Mouse (Mus musculus): ENCODE data around the gene Nr4a1.
A peak's percentile ranks its signal among the peaks of the same experiment; 100 is the strongest.

Gene Nr4a1

DNA sequence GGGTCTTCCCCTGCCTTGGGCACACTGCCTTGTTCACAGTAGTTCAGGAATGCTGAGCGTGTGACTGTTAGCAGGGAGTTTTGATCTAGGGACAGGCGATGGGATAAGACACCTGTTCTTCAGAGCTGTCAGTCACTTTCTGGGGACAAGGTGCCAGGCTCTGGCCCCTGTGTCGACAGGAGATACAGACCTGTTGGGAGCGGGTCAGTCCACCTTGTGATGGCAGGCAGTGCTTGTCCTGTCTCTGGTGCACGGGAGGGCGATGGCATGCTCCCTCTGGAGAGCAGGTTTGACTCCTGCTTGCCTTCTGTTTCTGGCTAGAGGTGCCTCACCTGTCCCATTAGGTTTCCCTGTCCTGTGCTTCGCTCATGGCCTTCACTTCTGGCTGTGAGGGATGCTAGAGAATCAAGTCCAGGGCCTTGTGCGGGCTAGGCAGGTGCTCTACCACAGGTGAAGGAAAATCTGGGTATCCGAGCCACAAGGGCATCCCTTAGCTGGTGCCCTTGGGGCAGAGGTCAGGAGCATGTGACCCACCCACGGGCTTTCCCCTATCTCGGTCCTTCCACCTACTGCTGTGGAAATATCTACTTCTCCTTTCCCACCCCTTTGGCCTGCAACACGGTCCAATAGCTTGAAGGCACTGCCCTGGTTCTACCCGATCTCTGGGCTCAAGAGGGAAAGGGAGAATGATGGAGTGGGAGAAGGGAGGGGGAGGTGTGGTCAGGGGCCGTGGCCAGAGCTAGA lies 2.6 kb downstream of the Nr4a1 start:
- peak in 1 of 2 experiments; percentile 53 for DNase-seq (ENCODE audit: low spot score in 2 of 2)

DNA sequence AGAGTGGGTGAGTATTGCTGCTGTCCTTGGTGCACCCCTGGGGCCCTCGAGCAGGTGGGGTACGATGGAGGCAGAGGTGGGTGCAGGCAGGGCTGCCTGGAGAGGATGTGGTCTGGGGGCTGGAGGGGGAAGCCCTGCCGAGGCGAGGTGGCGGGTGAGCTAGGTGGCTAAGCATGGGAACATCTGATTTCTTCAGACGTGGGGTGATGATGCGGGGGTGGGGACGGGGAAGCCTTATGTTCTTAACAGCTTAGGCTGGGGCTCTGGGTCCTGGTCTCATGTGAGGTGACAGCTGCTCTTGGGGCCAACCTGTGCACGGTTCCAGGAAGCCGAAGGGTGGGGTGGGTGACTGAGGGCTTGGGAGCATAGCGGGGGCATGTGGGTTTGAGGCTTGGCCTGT lies 4.4 kb downstream of the Nr4a1 start:
- DNase-seq (ENCODE audit: low spot score in 2 of 2) = peak; percentile 85 to 88

DNA sequence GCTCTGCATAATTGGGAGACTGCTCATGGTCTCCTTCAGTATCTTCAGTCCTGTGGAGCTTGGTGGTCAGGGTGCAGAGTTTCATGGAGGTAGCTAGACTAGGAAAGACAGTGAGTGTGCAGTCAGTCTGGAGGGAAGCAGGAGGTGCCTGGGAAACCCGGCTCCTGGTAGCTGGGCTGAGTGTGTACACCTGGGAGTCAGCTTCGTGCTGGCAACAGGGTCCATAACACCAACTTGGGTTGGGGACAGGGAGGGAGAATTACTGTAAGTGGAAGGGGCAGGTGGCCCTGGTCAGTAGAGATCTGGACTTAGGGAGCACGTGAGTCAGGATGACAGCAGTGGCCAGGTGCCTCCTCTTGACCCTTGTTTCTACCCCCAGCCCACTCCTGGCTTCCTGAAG lies 5.9 kb downstream of the Nr4a1 start:
- no peak for DNase-seq (ENCODE audit: low spot score in 2 of 2)

DNA sequence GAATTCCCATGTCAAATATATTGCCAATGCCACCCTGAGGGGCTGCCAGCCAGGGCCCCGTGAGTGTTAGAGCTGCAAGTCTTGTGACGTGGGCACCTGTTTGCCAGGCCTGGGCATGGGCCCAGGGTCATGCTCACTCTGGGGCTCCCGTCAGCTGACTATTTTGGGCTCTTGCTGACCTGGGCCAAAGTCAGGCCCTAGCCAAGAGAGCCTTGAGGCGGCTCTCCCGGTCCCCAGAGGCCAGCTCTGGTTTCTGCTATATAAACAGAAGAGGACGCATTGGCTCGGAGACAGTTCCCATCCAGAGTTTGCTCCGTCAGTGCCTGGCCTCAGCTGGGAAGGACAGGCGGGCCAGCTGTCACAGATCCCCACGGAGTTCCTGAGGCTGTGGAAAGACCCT lies 6.3 kb downstream of the Nr4a1 start:
- no peak for DNase-seq (ENCODE audit: low spot score in 2 of 2)

DNA sequence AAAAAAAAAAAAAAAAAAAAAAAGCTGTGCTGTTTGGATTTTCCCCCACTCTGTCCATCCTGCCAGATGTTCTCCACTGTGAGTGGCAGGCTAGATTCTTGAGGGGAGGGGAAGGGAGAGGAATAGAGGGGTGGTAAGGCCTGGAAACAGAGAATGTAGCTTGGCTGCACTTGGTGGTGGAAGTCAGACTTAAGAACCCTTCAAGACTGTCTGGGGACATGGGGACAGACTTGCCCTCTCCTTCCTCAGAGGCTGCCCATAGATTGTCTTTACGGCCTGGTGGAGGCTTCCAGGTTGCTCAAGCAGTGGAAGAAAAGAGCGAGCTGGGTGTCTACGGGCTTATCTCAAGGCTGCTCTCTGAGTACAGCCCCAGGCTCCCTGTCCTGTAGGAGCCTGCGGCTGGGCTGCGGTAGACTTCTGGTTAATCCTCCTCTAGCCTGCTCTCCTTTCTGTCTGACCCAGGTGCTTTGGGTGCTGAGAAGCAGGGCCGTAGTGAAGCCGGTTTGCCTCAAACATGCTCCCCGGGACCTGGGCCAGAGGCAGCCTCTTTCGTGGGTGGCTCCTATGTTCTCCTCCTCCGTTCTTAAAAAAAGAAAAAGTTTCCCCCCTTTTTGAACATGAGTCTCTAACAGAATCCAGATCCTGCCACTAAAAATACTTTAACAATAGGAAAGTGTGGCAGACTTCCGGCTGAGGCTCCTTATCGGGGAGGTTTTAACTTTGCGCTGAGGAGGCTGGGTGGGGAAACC lies 7.0 kb downstream of the Nr4a1 start:
- DNase-seq (ENCODE audit: low spot score in 2 of 2) = no peak

DNA sequence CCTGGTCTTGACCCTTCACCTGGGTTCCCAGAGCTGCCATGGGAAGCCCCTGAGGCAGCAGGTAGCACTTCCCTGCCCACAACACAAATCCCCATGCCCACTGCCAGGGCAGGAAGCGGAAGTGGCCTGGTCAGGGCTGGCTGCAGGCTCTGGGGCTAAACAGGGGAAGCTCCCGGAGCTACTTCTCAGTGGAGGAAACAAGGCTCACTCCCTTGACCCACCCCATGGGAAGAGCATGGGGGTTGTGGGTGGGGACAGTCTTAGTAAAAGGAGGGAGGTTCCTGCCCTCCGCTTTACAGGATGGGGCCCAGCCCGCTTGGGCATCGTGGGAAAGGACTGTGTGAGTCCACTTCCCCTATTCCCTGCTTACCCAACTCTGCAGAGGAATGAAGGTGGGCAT lies 8.4 kb downstream of the Nr4a1 start:
- DNase-seq (ENCODE audit: low spot score in 2 of 2) = peak in 1 of 2 experiments; percentile 32

DNA sequence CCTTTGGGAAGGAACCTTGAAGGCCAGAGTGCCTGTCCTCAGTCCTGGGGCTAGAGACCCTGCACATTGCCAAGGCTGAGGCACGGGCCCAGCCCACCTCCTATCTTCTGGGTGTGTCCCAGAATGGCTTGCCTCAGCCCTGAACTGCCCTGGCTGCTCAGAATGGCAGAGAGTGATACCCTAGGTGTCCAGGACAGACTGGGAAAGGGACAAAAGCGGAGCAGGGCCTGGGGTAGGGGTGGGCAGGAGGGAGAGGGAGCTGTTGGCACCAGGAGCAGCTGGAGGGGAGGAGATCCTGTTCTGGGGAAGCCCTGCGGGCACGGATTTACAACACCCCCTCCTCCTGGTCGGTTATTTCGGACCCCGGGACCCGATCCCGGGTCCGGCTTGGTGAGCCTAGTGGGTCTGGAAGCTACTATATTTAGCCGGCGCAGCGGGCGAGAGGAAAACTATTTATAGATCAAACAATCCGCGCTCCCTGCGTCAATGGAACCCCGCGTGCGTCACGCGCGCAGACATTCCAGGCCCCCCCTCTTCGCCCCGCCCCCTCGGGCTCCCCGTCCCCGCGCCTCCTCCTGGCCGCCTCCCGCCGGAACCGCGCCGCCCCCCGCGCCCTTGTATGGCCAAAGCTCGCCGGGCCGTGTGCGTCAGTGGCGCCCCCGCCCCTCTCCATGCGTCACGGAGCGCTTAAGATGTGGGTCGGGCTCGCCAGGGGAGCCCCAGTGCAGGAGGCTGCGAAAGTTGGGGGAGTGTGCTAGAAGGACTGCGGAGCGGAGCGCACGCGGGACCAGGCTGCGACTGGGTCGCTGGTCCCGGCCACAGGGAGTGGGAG lies 12.3 kb downstream of the Nr4a1 start:
- peak; percentile 96 to 97 for DNase-seq (ENCODE audit: low spot score in 2 of 2)

DNA sequence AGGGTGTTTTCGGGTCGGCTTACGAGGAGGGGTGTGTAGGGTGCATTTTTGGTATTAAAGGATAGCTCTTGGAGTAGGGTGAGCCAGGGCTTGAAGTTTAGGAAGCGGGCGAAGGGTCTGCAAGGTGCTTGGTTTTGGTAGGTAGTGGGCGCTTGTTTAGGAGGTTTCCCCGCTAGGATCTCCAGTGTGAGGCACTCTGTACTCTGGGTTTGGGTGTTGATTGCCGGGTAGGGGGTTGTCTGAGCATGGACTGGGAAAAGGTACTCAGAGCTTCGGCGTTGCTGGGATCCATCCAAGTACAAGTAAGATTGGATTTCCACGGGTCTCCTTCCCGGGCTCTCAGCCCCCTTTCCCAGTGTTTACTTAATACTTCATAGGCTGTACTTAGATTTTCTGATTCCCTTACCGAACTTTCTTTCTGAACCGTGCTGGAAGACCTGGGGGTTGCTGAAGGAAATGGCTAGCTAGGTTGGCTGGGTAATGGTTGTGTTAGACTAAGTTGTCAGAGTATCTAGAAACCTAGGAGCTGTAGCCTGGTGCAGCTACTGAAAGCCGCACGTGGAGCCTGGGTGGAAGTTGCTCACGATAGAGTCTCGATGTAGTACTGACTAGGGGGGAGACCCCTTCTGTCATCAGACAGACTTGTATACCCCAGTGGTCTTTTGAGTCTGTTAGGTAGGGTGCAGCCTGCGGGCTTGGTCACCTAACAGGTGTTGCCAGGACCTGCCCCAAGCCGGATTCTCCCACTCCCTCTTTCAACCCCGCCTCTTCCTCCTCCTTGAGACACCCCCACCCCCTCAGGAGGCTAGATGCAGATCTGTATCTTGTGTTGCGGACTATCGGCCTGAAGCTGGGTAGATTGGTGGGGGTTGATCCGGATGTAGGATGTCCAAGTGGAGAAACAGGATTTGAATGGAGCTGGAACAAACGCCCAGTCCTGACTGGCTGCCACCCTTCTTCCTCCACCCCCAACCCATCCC lies 13.3 kb downstream of the Nr4a1 start:
- DNase-seq (ENCODE audit: low spot score in 2 of 2) = no peak

DNA sequence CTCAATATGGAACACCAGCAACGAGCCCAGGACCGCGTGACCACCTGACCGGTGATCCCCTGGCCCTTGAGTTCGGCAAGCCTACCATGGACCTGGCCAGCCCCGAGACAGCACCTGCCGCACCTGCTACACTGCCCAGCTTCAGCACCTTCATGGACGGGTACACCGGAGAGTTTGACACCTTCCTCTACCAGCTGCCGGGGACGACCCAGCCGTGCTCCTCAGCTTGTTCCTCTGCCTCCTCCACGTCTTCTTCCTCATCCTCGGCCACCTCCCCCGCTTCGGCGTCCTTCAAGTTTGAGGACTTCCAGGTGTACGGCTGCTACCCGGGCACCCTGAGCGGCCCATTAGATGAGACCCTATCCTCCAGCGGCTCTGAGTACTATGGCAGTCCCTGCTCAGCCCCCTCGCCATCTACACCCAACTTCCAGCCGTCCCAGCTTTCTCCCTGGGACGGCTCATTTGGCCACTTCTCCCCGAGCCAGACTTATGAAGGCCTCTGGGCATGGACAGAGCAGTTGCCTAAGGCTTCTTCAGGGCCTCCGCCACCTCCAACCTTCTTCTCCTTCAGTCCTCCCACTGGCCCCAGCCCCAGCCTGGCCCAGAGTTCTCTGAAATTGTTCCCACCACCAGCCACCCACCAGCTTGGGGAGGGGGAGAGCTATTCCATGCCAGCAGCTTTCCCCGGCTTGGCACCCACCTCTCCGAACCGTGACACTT lies 16.2 kb downstream of the Nr4a1 start:
- no peak for DNase-seq (ENCODE audit: low spot score in 2 of 2)

DNA sequence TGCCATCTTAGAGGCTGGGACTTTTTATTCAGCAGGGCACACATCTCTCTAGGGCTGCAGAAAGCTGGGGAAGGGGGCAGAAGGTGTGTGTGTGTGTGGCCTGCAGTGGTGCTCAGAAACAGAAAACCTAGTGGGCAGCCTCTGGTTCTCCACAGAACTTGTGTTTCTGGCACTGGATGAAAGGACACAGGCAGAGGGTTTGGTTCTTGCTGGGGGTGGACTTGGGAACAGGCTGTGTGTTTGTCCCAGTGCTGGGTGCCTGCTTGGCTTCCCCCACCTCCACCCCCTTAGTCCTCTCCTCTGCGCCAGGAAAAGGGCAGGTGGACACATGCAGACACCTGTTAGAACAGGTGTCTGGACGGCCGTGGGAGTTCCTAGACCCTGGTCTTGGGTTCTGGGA lies 17.0 kb downstream of the Nr4a1 start:
- no peak for DNase-seq (ENCODE audit: low spot score in 2 of 2)

DNA sequence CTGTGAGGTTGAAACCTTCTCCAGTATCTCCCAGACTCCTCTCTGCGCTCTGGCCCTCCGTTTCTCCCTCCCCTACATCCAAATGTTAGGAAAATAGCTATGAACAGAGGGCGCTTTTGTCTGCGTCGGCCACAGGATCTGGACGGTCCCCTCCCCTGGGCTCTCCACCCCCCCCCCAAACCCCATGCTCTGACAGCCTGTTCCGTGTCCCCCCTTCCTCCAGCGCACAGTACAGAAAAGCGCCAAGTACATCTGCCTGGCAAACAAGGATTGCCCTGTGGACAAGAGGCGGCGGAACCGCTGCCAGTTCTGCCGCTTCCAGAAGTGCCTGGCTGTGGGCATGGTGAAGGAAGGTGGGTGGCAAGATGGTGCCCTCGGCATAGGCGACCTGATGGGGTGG lies 17.4 kb downstream of the Nr4a1 start:
- DNase-seq (ENCODE audit: low spot score in 2 of 2) = no peak

DNA sequence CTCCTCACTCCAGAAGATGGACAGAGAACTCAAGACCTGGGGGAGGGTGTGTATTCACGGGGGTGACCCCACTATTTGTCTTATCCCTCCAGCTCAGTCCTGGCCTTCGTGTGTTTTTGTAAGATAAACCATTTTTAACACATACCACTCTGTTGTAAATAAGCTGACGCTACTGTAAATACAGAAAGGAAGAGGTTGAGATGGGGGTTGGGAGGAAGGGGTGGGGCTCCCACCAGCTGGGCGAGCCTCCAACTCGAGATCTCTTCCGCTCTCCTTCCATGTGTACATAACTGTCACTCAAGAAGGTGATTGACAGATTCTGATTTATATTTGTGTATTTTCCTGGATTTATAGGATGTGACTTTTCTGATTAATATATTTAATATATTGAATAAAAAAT lies 20.3 kb downstream of the Nr4a1 start:
- no peak for DNase-seq (ENCODE audit: low spot score in 2 of 2)

DNA sequence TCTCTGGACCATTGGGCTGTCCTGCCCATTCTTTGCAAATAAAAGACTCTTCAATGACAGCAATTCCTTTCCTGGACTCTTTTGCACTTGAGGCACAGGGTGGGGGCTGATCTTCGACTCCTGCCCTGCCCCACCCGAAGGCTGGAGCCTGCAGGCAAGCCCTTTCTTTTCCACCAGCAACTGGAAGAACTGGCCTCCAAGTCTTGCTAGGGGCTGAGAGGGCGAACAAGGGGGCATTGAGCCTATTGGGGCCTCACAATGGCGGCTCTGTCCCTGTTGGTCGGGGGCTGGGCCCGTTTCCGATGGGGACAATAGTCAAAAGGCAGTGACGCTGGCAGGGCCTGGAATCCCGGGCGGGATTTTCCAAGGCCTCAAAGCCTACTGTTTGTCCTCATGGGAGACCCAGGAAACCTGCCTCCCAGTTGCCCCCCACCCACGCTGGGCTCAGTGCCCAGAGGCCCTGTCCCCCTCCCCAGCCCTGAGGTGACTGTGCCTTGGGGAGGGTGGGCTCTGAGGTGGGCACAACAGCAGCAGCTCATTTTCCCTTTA lies 23.4 kb downstream of the Nr4a1 start:
- no peak for DNase-seq (ENCODE audit: low spot score in 2 of 2)

DNA sequence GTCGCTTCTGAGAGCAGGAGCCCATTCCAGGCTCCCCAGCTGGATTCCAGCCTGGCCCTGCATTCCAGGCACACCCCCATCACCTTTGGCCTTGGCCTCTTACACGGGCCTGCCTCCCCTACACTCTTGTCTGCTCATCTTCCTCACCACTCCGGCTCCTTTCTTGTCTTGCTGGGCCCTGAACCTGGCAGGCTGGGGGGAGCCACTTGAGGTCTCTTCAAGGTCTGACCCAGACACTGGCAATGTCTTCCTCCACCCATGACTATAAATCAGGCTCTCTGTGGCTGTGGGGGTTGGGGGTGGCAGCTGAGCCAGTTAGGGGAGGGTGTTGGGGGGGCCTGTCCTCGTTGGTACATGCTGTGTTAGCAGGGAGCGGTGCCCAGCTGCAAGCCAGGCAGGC lies 24.5 kb downstream of the Nr4a1 start:
- DNase-seq (ENCODE audit: low spot score in 2 of 2) = no peak

DNA sequence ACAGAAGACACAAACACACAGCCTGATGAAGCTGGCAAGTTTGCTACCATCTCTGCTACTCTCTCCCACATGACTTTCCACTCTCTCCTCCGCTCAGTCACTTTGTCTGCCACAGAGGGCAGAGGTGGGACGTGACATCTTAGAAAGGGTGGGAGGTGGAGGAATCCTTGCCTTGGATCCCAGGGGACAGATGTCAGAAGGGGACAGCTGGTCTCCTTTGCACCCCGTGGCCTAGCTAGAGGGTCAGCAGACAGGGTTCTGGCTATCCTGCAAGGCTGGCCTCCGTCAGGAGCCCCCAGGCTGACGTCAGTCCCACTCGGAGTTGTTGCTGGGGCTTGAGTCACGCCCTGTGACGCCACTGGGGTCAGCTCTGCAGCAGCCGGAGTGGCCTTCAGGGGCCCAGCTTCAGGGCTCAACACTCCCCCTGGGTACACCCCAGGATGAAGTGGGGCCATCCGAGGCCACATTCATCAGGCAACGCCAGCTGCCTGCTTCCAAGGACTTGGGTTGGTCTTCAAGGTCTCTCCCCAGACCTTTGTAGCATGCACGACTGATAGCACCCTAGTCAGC lies 25.4 kb downstream of the Nr4a1 start:
- no peak for DNase-seq (ENCODE audit: low spot score in 2 of 2)

DNA sequence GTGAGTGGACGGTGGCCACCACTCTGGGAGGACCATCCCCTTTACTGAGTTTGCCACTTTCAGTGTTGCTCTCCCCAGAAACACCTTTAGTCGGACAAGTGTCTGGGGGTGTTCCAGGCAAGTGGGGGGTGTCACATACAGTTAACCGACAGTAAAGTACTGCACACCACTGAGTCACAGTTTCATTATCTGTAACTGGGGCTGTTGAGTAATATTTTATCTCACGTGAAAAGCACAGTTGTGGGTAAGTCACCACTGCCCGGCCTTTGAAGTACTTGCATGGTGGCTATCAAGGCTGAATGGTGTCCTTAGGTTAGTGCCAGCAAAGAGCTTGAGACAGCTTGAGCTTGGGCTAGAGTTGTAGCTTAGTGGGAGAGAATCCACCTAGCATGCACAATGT lies 28.4 kb downstream of the Nr4a1 start:
- no peak for DNase-seq (ENCODE audit: low spot score in 2 of 2)

DNA sequence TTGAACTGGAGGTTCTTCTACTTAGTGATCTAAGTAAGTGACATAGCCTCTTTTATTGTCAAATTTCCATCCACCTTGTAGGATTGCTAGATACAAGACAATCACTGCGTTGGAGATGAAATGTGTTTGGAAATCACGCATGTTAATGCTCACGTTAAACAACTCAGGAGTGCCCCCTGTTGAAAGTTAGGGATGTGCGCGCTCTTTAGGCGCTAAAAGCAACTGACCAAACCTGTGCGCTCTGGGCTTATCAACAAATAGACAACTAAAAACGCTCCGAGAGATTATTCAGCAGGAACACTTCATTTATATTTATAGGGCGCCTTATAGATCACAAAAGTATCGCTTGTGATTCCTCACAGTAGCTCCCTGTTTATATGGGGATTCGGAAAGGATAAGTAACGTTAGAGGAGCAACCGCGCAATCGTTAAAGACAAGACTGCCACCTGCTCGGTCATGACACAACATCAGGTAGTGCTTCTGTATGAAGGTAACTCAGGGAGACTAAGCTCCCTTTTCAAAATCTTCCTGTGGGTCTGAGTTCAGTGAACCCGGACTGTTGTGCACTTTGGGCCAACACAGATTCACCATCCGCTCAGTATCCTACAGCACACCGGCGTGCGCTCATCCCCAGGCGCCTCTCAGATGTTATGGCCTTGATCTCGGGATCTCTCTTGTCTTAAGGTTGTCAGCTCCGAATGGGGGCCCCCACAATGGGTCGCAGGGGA lies 29.3 kb downstream of the Nr4a1 start:
- peak; percentile 61 to 70 for DNase-seq (ENCODE audit: low spot score in 2 of 2)

DNA sequence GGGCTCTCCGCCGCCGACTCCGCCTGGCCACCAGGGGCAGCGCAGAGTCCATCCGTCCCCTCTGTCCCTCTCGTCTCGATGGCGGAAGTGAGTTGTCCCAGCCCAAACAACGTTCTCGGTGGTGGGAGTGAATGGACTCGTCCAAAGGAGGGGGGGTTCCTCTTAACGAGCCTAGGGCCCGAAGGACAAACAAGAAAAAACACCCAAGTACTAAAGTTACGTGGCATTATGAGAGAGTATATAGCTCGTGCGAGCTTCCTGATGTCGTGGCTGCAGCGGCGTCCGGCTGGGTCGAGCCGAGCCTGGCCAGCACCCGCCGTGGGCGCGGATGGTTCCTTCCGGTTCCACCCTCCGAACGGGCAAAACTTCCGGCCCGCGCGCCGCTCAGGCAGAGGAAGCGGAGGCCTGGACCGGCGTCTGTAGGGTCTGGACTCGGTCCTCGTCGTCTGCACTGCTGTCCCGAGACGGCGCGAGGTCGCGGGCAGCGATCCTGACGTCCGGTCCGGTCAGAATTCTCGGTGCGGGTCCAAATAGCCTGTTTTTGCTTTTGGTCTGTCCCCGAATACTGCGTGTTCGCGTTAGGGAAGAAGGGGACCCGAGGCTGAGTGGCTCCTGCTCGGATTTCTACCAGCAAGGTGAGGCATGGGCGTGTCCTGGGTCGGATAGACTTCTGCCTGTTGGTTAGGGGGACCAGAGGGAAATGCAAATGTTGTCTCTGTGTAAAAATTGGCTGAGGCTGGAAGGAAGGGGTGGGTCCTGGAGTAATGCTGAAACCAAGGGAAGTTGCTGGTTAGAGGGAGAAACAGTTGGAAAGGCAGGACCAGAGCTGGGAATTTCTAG lies 30.1 kb downstream of the Nr4a1 start, which contains the start of gene Atg101:
TSS of gene Atg101 (plus strand) at position 362 of the 840 bp plus-strand sequence.
- DNase-seq (ENCODE audit: low spot score in 2 of 2) = peak; percentile 94 to 95

All from natural killer cell, adult 2 months (primary cell).